Mouse (Mus musculus) embryo, embryonic 10.5 days (tissue): ENCODE measurements around the gene Gm17631.
"Not testable (repeated sequence)": the region's sequence is repeated elsewhere in the genome, so short reads cannot be mapped to it uniquely, and the experiment has no call there.

Experiments used
- DNase-seq: peaks from one replicate; pipeline ENCODE4 v3.0.0-alpha.2; 2015; ENCODE audit warnings: low spot score

Gm17631 gene

GRCm38 (mm10) chr6:129862349-129862748 lies at the start of gene Gm17631:
Gene Gm17631 (plus strand): TSS chr6:129862649.
- not testable (repeated sequence) for DNase-seq

GRCm38 (mm10) chr6:129817731-129818130 lies 44.7 kb upstream of the Gm17631 start:
- DNase-seq, result no peak

GRCm38 (mm10) chr6:129824004-129824403 lies 38.4 kb upstream of the Gm17631 start:
- DNase-seq, result no peak

- DNase-seq, result no peak
Observed at GRCm38 (mm10) chr6:129825559-129825958, 36.9 kb upstream of the Gm17631 start.

- no peak for DNase-seq
Observed at GRCm38 (mm10) chr6:129876549-129876948, 14.1 kb downstream of the Gm17631 start, which contains the start of gene Klra17. Gene Klra17 (minus strand): TSS chr6:129876672.

GRCm38 (mm10) chr6:129882525-129882924 lies 20.1 kb downstream of the Gm17631 start:
- DNase-seq, result no peak
